ENCODE assay signal across 8 mouse cellular contexts in the genomic region with DNA sequence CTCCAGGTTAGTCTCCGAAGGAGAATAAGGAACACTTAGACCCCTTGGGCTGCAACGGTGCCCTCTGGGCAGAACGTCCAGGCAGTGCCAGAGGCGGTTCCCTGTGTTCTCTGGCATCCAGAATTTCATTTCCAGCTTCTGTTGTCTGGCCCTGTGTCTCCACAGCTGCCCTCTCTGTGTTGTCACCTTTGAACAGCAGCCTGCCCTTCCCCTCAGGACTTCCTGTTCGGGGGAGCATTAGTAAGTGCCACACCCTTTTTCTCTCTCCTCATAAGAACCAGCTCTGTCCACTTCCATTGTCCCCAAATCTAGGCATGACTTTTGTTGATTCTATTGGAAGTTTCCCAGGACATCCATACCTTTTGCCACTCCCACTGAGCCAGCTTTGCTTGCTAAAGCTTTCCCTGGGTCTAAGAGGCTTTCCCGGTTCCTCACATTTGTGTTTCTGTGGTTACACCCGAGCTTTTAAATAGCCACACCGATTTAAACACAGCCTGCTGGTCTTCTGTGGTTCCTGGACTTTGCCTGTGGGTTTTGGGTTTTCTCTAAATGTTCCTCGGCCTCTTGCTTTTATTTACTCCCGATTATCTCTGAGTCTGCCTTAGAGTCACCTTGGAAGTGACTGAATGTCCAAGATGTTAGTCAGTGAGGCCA. TPM values are rescaled to one million over a fixed set of nuclear protein-coding genes. Genes with fewer than 3 reads are reported as not detected.
DNase-seq lines count a peak whose midpoint lies in the region; ATAC-seq lines count a peak whose summit lies in the region.

No protein-coding gene starts in this region.

- peaks cover 3% of the 10 kb centered on the region; the same call in 1 of the 2 replicates for H3K36me3 ChIP-seq in midbrain, embryonic 10.5 days
- no peaks in the 10 kb centered on the region for H3K36me3 ChIP-seq in midbrain, embryonic 16.5 days (ENCODE audit: control insufficient read depth, insufficient read depth, low read length)
- no peaks in the 10 kb centered on the region for H3K36me3 ChIP-seq in embryonic facial prominence, embryonic 13.5 days

- no peak for ATAC-seq in midbrain, embryonic 16.5 days
- ATAC-seq in embryonic facial prominence, embryonic 13.5 days (ENCODE audit: insufficient number of reproducible peaks, insufficient read depth, low FRiP score, low TSS enrichment, low read depth) = no peak
- ATAC-seq in monocyte, adult 5-6 weeks (replicated peaks; ENCODE audit: insufficient number of reproducible peaks, low FRiP score, low TSS enrichment, poor library complexity, severe bottlenecking) = peak; percentile 64

- H3K9me3 ChIP-seq in midbrain, embryonic 10.5 days (replicated peaks) = no peaks in the 10 kb centered on the region
- H3K9me3 ChIP-seq in midbrain, embryonic 16.5 days (replicated peaks; ENCODE audit: control insufficient read depth, low read length, poor library complexity, severe bottlenecking) = no peaks in the 10 kb centered on the region
- no peaks in the 10 kb centered on the region for H3K9me3 ChIP-seq in embryonic facial prominence, embryonic 13.5 days

- 78% methylated on average over 10 of the region's 10 CpGs for WGBS in midbrain, embryonic 10.5 days
- 73% methylated on average over 10 of the region's 10 CpGs for WGBS in midbrain, embryonic 16.5 days
- 60% methylated on average over 10 of the region's 10 CpGs for WGBS in embryonic facial prominence, embryonic 13.5 days

- DNase-seq in midbrain, embryonic 10.5 days (ENCODE audit: low spot score) = no peak
- peak; percentile 35 for DNase-seq in kidney, postnatal 14 days
- DNase-seq in ovary, adult 18-20 months (ENCODE audit: low spot score) = no peak
- no peak for DNase-seq in adrenal gland, postnatal 36 days
- no peak for DNase-seq in cerebellum, adult 11 months

- H3K27ac ChIP-seq in midbrain, embryonic 10.5 days (replicated peaks) = peak overlapping the region; percentile 55
- H3K27ac ChIP-seq in midbrain, embryonic 16.5 days (ENCODE audit: low read length) = no peak overlapping the region
- no peak overlapping the region for H3K27ac ChIP-seq in embryonic facial prominence, embryonic 13.5 days

- H3K4me2 ChIP-seq in midbrain, embryonic 16.5 days (ENCODE audit: low read length) = no peak overlapping the region
- H3K4me2 ChIP-seq in embryonic facial prominence, embryonic 13.5 days = no peak overlapping the region

- peaks cover 67% of the 10 kb centered on the region for H3K4me1 ChIP-seq in midbrain, embryonic 10.5 days
- H3K4me1 ChIP-seq in midbrain, embryonic 16.5 days (ENCODE audit: control insufficient read depth, insufficient read depth, low read length) = peaks cover 56% of the 10 kb centered on the region
- H3K4me1 ChIP-seq in embryonic facial prominence, embryonic 13.5 days = peaks cover 58% of the 10 kb centered on the region

- no peak overlapping the region for H3K9ac ChIP-seq in midbrain, embryonic 16.5 days (ENCODE audit: low read depth, low read length)
- H3K9ac ChIP-seq in embryonic facial prominence, embryonic 13.5 days = peak overlapping the region; percentile 41; the same call in 1 of the 2 replicates

- no peak overlapping the region for H3K4me3 ChIP-seq in midbrain, embryonic 10.5 days
- no peak overlapping the region for H3K4me3 ChIP-seq in midbrain, embryonic 16.5 days (ENCODE audit: low read depth, low read length)
- H3K4me3 ChIP-seq in embryonic facial prominence, embryonic 13.5 days = no peak overlapping the region

- H3K27me3 ChIP-seq in midbrain, embryonic 10.5 days (ENCODE audit: low read depth, poor library complexity, severe bottlenecking) = peaks cover 6% of the 10 kb centered on the region; the same call in 1 of the 2 replicates
- H3K27me3 ChIP-seq in midbrain, embryonic 16.5 days (ENCODE audit: control insufficient read depth, insufficient read depth, low read depth, low read length) = no peaks in the 10 kb centered on the region
- no peaks in the 10 kb centered on the region for H3K27me3 ChIP-seq in embryonic facial prominence, embryonic 13.5 days

RNA-seq across cellular contexts. Expression of a gene that starts 6.5 kb away (rescaled TPM):
- 6.8 and 8.7 TPM in 2 replicates for polyA plus RNA-seq in midbrain, embryonic 10.5 days (2016; fragmentation: Nextera tagmentation; extraction: Ambion mirVana)
- 18.7 and 19.3 TPM in 2 replicates for polyA plus RNA-seq in midbrain, embryonic 16.5 days (2015; fragmentation: Nextera tagmentation; extraction: Ambion mirVana)
- 13.9 and 15.2 TPM in 2 replicates for polyA plus RNA-seq in embryonic facial prominence, embryonic 13.5 days (2015; fragmentation: Nextera tagmentation; extraction: Ambion mirVana)
- 39.9 to 69.6 TPM (median 41.0 TPM) in 3 replicates for total RNA-seq in monocyte, adult 5-6 weeks (2017)
- 1,000 to 10,000 TPM; 1,294 to 1,382 TPM for total RNA-seq in adrenal gland, postnatal 36 days (2021)
